Mouse (Mus musculus) lung, embryonic 14.5 days (tissue): ENCODE results near the gene Akap2. TPM values are rescaled to one million over a fixed set of nuclear protein-coding genes. Genes with fewer than 3 reads are reported as not detected.

Source experiments
- ATAC-seq: fragments of 200-750 bp; cut with Nextera tagmentation; 2 replicates; pipeline ENCODE4 v1.8.0; 2017; ENCODE audit warnings: mild to moderate bottlenecking, moderate TSS enrichment, moderate library complexity; ENCODE audit not compliant: insufficient read depth
- DNase-seq: peaks from one replicate; pipeline ENCODE4 v3.0.0-alpha.2; 2015
- H3K27ac ChIP-seq: fragments of 300-500 bp; sonication (generic); 2 replicates; pipeline ENCODE4 v1.5.1; 2014; ENCODE audit warnings: low read depth, mild to moderate bottlenecking, moderate library complexity
- H3K27me3 ChIP-seq: fragments of 300-500 bp; sonication (generic); 2 replicates; pipeline ENCODE4 v1.6.1; 2014; ENCODE audit warnings: low read length, control low read depth; ENCODE audit not compliant: insufficient read depth
- H3K36me3 ChIP-seq: fragments of 300-500 bp; sonication (generic); 2 replicates; pipeline ENCODE4 v1.6.1; 2014; ENCODE audit warnings: control low read depth; ENCODE audit not compliant: insufficient read depth
- H3K4me1 ChIP-seq: fragments of 300-500 bp; sonication (generic); 2 replicates; pipeline ENCODE4 v1.6.1; 2014; ENCODE audit warnings: antibody characterized with exemption, control low read depth; ENCODE audit not compliant: insufficient read depth
- H3K4me2 ChIP-seq: fragments of 300-500 bp; sonication (generic); 2 replicates; pipeline ENCODE4 v1.6.1; 2014; ENCODE audit warnings: mild to moderate bottlenecking
- H3K4me3 ChIP-seq: fragments of 300-500 bp; sonication (generic); 2 replicates; pipeline ENCODE4 v1.5.1; 2014; ENCODE audit warnings: low read depth, low read length
- H3K9ac ChIP-seq: fragments of 300-500 bp; sonication (generic); 2 replicates; pipeline ENCODE4 v1.6.1; 2014
- H3K9me3 ChIP-seq: fragments of 300-500 bp; sonication (generic); 2 replicates; pipeline ENCODE4 v1.6.1; 2016; ENCODE audit warnings: low read depth, low read length, control low read depth
- CTCF ChIP-seq: IDR thresholded peaks from 2 replicates; pipeline ENCODE4 v1.5.1; 2016; ENCODE audit warnings: antibody characterized with exemption, low read depth
- WGBS: fragments of 180-500 bp; shearing (Covaris S2); extraction: QIAGEN DNeasy Blood & Tissue Kit; methylation state at CpG from one replicate; pipeline ENCODE4 v1.1.7; 2014; 5-methylcytosine and 5-hydroxymethylcytosine counted together
- polyA plus RNA-seq: library from polyadenylated mRNA; unstranded; fragments of >200 nt; fragmentation: Nextera tagmentation; extraction: Ambion mirVana; gene quantifications from 2 replicates; pipeline ENCODE4 v1.2.1, GENCODE M21; 2014

The Akap2 gene
- polyA plus RNA-seq, 1 experiment from 2014 or later, result 51.9 TPM

GRCm38 (mm10) chr4:57901210-57901609 is 183.8 kb downstream of the Akap2 start:
- Histone ChIP-seq H3K9ac (no peak overlapping the region), H3K4me2 (no peak overlapping the region), H3K4me3 (no peak overlapping the region), H3K9me3 (no peaks in the 10 kb centered on the region), H3K36me3 (0 out of 2 replicates have a peak, but pooled peaks cover 5% of the 10 kb centered on the region), H3K27me3 (no peaks in the 10 kb centered on the region), H3K4me1 (no peaks in the 10 kb centered on the region), H3K27ac (no peak overlapping the region)
- ATAC-seq (0 out of 2 replicates have a peak, but pooled peaks have one; percentile 29), DNase-seq (peak; percentile 72)
- peak; percentile 83 for TF ChIP-seq CTCF
- 15% methylated on average over 4 of the region's 4 CpGs for WGBS

GRCm38 (mm10) chr4:57902619-57903018 is 185.2 kb downstream of the Akap2 start:
- DNase-seq (no peak), ATAC-seq (no peak)
- Histone ChIP-seq H3K4me2 (no peak overlapping the region), H3K4me1 (no peaks in the 10 kb centered on the region), H3K9me3 (no peaks in the 10 kb centered on the region), H3K9ac (no peak overlapping the region), H3K27me3 (no peaks in the 10 kb centered on the region), H3K4me3 (no peak overlapping the region), H3K27ac (no peak overlapping the region), H3K36me3 (0 out of 2 replicates have a peak, but pooled peaks cover 2% of the 10 kb centered on the region)
- TF ChIP-seq CTCF, result no peak
- WGBS, result 77% methylated on average over 5 of the region's 5 CpGs

DNA sequence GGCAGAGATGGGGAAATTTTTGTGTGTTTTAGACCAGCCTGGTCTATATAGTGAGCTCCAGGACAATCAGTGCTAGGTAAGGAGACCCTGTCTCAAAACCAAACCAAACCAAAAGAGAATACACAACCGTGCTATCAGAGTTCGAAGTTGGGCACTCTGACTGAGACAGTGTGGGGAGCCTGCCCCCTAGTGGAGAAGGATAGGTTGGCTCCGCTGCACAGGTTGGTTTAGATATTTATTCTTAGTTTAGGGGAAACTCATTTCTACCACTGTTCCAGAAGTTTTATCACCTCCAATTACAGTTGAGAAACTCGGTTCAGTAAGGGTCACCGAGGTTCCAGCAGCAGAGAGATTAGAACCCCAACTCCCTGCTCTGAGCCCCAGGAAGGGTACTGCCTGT is 186.8 kb downstream of the Akap2 start:
- H3K9ac ChIP-seq, result no peak overlapping the region
- no peaks in the 10 kb centered on the region for H3K9me3 ChIP-seq
- WGBS, result 11% methylated on average over 5 of the region's 5 CpGs
- ATAC-seq, result peak; percentile 30; the same call in 1 of the 2 replicates
- no peaks in the 10 kb centered on the region for H3K27me3 ChIP-seq
- H3K4me3 ChIP-seq, result no peak overlapping the region
- no peaks in the 10 kb centered on the region for H3K36me3 ChIP-seq
- DNase-seq, result peak; percentile 86
- H3K4me2 ChIP-seq, result peak overlapping the region; percentile 18; the same call in 1 of the 2 replicates
- no peak overlapping the region for H3K27ac ChIP-seq
- peak; percentile 95 for TF ChIP-seq CTCF
- no peaks in the 10 kb centered on the region for H3K4me1 ChIP-seq

DNA sequence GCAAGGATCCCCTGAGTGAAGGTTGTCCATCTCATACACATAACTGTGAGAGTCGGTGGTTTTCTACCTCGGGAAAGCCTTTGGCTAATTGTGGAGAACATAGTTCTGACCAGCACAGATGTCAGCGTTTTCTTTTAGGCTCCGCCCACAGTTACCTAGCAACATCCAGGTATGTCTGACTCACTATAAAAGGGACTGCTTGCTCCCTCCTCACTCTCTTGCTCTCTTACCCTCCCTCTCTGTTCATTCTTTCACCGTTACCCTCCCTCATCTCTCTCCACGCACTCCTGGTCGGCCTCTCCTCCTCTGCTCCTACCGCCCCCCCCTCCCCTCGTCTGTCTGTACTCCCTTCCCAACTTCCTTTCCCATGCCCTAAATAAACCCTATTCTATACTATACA is 187.2 kb downstream of the Akap2 start:
- peak; percentile 55 for DNase-seq
- no peak for TF ChIP-seq CTCF
- no peaks in the 10 kb centered on the region for H3K27me3 ChIP-seq
- 24% methylated on average over 9 of the region's 9 CpGs for WGBS
- no peaks in the 10 kb centered on the region for H3K4me1 ChIP-seq
- no peak overlapping the region for H3K27ac ChIP-seq
- H3K4me3 ChIP-seq, result no peak overlapping the region
- H3K9me3 ChIP-seq, result no peaks in the 10 kb centered on the region
- no peak overlapping the region for H3K9ac ChIP-seq
- ATAC-seq, result peak; percentile 62; the same call in 1 of the 2 replicates
- H3K4me2 ChIP-seq, result peak overlapping the region; percentile 18; the same call in 1 of the 2 replicates
- no peaks in the 10 kb centered on the region for H3K36me3 ChIP-seq

- WGBS, result 31% methylated on average over 2 of the region's 2 CpGs
- no peak overlapping the region for H3K27ac ChIP-seq
- DNase-seq (no peak), ATAC-seq (no peak)
- H3K36me3 ChIP-seq, result no peaks in the 10 kb centered on the region
- H3K4me3 ChIP-seq, result no peak overlapping the region
- H3K27me3 ChIP-seq, result no peaks in the 10 kb centered on the region
- no peaks in the 10 kb centered on the region for H3K9me3 ChIP-seq
- no peaks in the 10 kb centered on the region for H3K4me1 ChIP-seq
- H3K9ac ChIP-seq, result no peak overlapping the region
- no peak overlapping the region for H3K4me2 ChIP-seq
- TF ChIP-seq CTCF, result no peak
Measured at GRCm38 (mm10) chr4:57906708-57907107, 189.3 kb downstream of the Akap2 start.

DNA sequence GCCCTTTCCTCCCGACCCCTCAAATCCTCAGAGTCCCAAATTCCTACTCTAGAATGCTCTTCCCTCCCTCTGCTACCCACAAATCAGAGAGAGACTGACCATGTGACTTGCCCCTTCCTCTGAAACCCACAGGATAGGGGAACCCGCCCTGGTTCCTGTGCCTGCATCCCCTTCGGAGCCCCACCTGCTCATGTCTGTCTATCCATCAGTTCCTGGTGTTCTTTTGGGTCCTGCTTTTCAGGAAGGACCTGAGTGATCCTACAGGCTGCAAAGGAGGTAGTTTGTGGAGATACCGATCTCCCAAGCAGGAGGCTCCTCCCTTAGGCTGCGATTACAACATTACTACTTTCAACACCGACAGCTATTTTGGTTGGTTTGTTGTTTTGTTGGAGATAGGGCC is 191.4 kb downstream of the Akap2 start:
- ATAC-seq, result no peak
- Histone ChIP-seq H3K4me1 (no peaks in the 10 kb centered on the region), H3K9ac (no peak overlapping the region), H3K27ac (no peak overlapping the region), H3K27me3 (no peaks in the 10 kb centered on the region), H3K9me3 (no peaks in the 10 kb centered on the region; the same call in 1 of the 2 replicates), H3K4me2 (no peak overlapping the region), H3K36me3 (no peaks in the 10 kb centered on the region), H3K4me3 (no peak overlapping the region)
- DNase-seq, result no peak
- TF ChIP-seq CTCF, result no peak
- WGBS, result 59% methylated on average over 6 of the region's 6 CpGs

DNA sequence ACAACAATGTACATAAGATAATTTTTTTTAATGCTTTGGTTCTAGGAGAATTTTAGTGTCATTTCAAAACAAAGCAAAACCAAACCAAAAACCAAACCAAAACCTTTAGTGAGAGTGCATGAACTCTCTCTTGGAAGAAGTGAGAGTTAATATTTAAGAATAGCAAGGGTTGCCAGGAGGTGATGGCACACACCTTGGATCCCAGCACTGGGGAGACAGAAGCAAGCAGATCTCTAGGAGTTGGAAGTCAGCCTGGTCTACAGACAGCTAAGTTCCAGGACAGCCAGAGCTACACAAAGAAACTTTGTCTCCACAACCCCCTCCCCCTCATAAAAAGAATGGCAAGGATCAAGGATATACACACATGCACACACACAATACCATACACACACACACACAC is 195.6 kb downstream of the Akap2 start:
- no peak overlapping the region for H3K4me2 ChIP-seq
- TF ChIP-seq CTCF, result no peak
- H3K36me3 ChIP-seq, result no peaks in the 10 kb centered on the region
- no peaks in the 10 kb centered on the region for H3K27me3 ChIP-seq
- no peak for ATAC-seq
- no peak overlapping the region for H3K27ac ChIP-seq
- DNase-seq, result no peak
- H3K9me3 ChIP-seq, result no peaks in the 10 kb centered on the region; the same call in 1 of the 2 replicates
- no peak overlapping the region for H3K9ac ChIP-seq
- no peaks in the 10 kb centered on the region for H3K4me1 ChIP-seq
- no peak overlapping the region for H3K4me3 ChIP-seq
